Mouse (Mus musculus) thymus, adult 2 months (tissue): ENCODE data around the gene Gm20388.

Experiments used
- CTCF ChIP-seq: fragments of 200-500 bp; IDR thresholded peaks from 2 replicates; pipeline ENCODE4 v1.5.1; 2012; ENCODE audit warnings: mild to moderate bottlenecking, control low read depth, low read length, moderate library complexity, borderline replicate concordance; ENCODE audit not compliant: control insufficient read depth, poor library complexity, insufficient read depth; ENCODE audit errors: extremely low read depth
- POLR2A ChIP-seq: fragments of 200-500 bp; IDR thresholded peaks from 2 replicates; pipeline ENCODE4 v1.6.1; 2012; ENCODE audit warnings: mild to moderate bottlenecking, low read length, control low read depth, moderate library complexity; ENCODE audit not compliant: control insufficient read depth, poor library complexity, insufficient read depth; ENCODE audit errors: extremely low read depth

- TF ChIP-seq POLR2A (no peak), CTCF (no peak)
Measured at GRCm38 (mm10) chr8:123231742-123232141, 3321.1 kb downstream of the Gm20388 start.
